Mouse (Mus musculus) forebrain, embryonic 10.5 days (tissue): Measurements from ENCODE around the gene Cep44. TPM values are rescaled to one million over a fixed set of nuclear protein-coding genes. Genes with fewer than 3 reads are reported as not detected.

Experiments used
- DNase-seq: peaks from one replicate; pipeline ENCODE4 v3.0.0-alpha.2; 2017; ENCODE audit warnings: low spot score; ENCODE audit errors: extremely low spot score
- H3K27ac ChIP-seq: fragments of 300-500 bp; sonication (generic); 2 replicates; pipeline ENCODE4 v1.5.1; 2016; ENCODE audit warnings: mild to moderate bottlenecking
- H3K27me3 ChIP-seq: fragments of 300-500 bp; sonication (generic); 2 replicates; pipeline ENCODE4 v1.6.1; 2016; ENCODE audit warnings: mild to moderate bottlenecking; ENCODE audit not compliant: poor library complexity, severe bottlenecking
- H3K36me3 ChIP-seq: fragments of 300-500 bp; sonication (generic); replicated peaks from 2 replicates; pipeline ENCODE4 v1.6.1; 2016; ENCODE audit warnings: mild to moderate bottlenecking, moderate library complexity
- H3K4me1 ChIP-seq: fragments of 300-500 bp; sonication (generic); 2 replicates; pipeline ENCODE4 v1.6.1; 2016
- H3K4me3 ChIP-seq: fragments of 300-500 bp; sonication (generic); 2 replicates; pipeline ENCODE4 v1.5.1; 2016; ENCODE audit warnings: mild to moderate bottlenecking, moderate library complexity
- H3K9me3 ChIP-seq: fragments of 300-500 bp; sonication (generic); 2 replicates; pipeline ENCODE4 v1.6.1; 2016; ENCODE audit warnings: mild to moderate bottlenecking, moderate library complexity
- WGBS: fragments of 180-500 bp; shearing (Covaris S2); methylation state at CpG from one replicate; pipeline ENCODE4 v1.1.7; 2016; 5-methylcytosine and 5-hydroxymethylcytosine counted together
- microRNA-seq: library from miRNA; unstranded; fragments of <30 nt; microRNA quantifications from one replicate; pipeline ENCODE4, GENCODE M21; 2017
- polyA plus RNA-seq: library from polyadenylated mRNA; unstranded; fragments of >200 nt; fragmentation: Nextera tagmentation; extraction: Ambion mirVana; gene quantifications from 2 replicates; pipeline ENCODE4 v1.2.1, GENCODE M21; 2016

Gene Cep44
- polyA plus RNA-seq, 1 experiment from 2014 or later, result 32.6 TPM

DNA sequence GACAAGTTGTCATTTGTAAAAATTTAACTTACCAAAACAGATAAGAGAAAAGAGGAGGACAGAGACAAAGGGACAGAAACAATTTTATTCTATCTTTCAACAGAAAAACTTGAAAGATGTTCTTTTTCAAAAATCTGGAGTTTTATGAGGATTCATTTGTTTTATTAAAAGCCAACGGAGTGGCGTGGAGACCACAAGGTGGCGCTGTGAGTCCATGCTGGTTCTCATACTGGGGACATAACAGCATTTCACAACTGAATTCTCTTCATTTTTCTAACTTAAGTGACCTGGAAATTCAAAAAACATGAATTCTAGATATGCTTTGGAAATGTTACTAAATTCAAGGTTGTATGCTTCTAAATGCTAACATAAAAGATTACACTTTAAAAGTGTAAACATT lies 20.5 kb downstream of the Cep44 start:
- Histone ChIP-seq H3K4me1 (no peaks in the 10 kb centered on the region), H3K9me3 (no peaks in the 10 kb centered on the region), H3K4me3 (no peak overlapping the region), H3K27me3 (no peaks in the 10 kb centered on the region), H3K27ac (no peak overlapping the region), H3K36me3 (peaks cover 14% of the 10 kb centered on the region)
- 9% methylated on average over 3 of the region's 3 CpGs for WGBS
- peak; percentile 39 for DNase-seq

DNA sequence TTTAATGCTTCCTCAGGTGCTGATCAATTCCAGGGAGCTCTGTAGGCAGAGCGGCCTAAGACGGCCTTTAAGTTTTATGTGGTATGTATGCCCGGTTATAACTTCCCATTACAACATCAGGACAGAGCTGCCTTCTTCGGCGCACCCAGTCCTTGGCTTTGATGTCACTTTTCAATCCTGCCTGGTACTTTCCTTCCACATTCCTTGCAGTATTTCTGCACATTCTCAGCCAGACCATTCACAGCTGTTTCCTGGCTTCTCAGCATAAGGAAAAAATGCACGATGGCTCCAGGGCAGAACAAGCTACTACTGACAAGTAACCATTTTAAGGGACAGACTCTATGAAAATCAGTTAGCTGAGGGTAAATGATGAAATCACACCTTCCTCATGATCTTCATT lies 22.0 kb downstream of the Cep44 start:
- no peak overlapping the region for H3K27ac ChIP-seq
- no peaks in the 10 kb centered on the region for H3K27me3 ChIP-seq
- H3K36me3 ChIP-seq, result peaks cover 13% of the 10 kb centered on the region
- 88% methylated on average over 6 of the region's 6 CpGs for WGBS
- H3K4me1 ChIP-seq, result no peaks in the 10 kb centered on the region
- DNase-seq, result no peak
- no peak overlapping the region for H3K4me3 ChIP-seq
- no peaks in the 10 kb centered on the region for H3K9me3 ChIP-seq

DNA sequence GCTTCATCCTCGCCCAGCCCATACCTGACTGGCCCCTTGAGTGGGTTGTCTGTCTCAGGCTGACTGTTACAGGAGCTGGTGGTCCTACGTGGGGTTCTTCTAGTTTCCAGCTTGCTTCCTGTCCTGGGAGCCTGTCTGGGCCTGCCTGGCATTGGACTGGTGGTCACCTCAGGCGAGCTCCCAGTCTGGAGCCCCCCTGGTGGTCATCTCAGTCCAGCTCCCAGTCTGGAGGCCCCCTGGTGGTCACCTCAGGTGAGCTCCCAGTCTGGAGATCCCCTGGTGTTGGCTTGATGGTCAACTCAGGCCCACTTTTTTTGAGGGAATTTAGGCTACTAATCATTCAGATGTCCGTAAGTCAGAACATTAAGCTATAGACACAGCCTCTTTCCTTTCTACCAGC lies 29.8 kb downstream of the Cep44 start:
- 83% methylated on average over 4 of the region's 4 CpGs for WGBS
- Histone ChIP-seq H3K4me1 (no peaks in the 10 kb centered on the region), H3K36me3 (no peaks in the 10 kb centered on the region), H3K9me3 (no peaks in the 10 kb centered on the region), H3K4me3 (no peak overlapping the region), H3K27me3 (no peaks in the 10 kb centered on the region), H3K27ac (no peak overlapping the region)
- DNase-seq, result no peak

DNA sequence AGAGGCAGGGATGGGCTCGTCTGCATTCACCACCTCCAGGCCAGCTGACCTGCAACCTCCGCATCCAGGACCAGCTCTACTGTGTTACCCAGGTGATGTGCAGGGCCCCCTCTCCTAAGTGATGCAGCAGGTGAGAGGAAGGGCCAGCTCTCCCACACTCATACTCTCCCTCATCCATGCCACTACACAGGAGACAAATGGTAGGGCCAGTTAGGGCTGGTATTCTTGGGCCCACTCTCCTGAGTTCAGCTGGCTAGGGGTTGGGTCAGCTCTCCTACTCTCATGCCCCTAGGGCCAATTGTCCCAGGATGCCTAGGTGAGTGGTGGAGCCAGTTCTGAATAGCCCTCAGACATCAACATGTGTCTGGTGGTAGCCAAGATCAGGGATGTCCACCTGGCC lies 30.6 kb downstream of the Cep44 start:
- H3K9me3 ChIP-seq, result no peaks in the 10 kb centered on the region
- H3K4me1 ChIP-seq, result no peaks in the 10 kb centered on the region
- no peak for DNase-seq
- H3K4me3 ChIP-seq, result no peak overlapping the region
- H3K36me3 ChIP-seq, result no peaks in the 10 kb centered on the region
- no peak overlapping the region for H3K27ac ChIP-seq
- H3K27me3 ChIP-seq, result no peaks in the 10 kb centered on the region
- 90% methylated on average over 2 of the region's 2 CpGs for whole genome bisulfite sequencing

DNA sequence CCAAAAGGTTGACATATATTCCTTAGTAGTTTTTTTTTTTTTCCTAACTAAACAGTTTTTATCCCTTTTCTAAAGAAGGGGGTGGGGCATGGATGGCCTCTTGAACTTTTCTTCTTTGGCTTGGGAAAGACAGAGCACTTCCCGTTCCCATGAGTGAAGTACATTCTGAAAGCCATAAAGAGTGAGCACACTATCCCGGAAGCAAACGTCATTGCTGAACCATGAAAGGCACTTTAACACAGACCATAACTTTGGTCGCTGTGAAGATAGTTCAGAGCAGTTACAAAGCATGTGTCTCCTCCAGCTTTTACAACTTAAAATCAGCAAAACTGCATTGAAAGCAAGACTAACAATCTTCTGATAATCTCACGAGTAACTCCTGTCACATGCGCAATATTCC lies 32.0 kb downstream of the Cep44 start:
- 86% methylated on average over 6 of the region's 6 CpGs for WGBS

DNA sequence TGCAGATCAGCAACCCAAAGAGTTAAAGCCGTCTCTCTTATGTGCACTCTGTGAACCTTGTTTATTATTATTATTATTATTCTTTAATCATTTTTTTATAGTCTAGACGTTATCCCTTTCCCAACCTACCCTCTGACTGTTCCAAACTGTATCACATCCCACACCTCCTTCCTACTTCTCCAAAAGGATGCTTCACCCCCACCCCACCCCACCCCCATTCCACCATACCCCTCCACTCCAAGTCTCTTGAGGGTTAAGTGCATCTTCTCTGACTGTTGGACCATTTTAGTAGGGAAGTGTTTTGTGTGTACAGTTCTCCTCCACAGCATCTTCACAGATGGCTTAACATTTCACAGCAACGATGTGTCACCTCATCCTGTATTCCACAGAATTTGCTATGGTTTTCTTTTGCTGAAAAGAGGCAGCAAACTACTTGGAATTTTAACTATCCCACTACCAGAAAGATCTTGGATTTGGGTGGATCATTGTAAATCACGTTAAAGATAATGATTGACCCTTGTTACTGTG lies 41.8 kb downstream of the Cep44 start:
- Histone ChIP-seq H3K27ac (no peak overlapping the region), H3K27me3 (no peaks in the 10 kb centered on the region), H3K4me1 (no peaks in the 10 kb centered on the region), H3K9me3 (no peaks in the 10 kb centered on the region), H3K36me3 (no peaks in the 10 kb centered on the region), H3K4me3 (no peak overlapping the region)
- 83% methylated on average over 4 of the region's 4 CpGs for WGBS
- DNase-seq, result no peak

More for the DNA sequence above, 32.0 kb downstream of the Cep44 start:
- no peak overlapping the region for H3K4me3 ChIP-seq
- no peaks in the 10 kb centered on the region for H3K9me3 ChIP-seq
- no peak overlapping the region for H3K27ac ChIP-seq
- H3K36me3 ChIP-seq, result no peaks in the 10 kb centered on the region
- no peaks in the 10 kb centered on the region for H3K27me3 ChIP-seq
- H3K4me1 ChIP-seq, result no peaks in the 10 kb centered on the region
- no peak for DNase-seq

DNA sequence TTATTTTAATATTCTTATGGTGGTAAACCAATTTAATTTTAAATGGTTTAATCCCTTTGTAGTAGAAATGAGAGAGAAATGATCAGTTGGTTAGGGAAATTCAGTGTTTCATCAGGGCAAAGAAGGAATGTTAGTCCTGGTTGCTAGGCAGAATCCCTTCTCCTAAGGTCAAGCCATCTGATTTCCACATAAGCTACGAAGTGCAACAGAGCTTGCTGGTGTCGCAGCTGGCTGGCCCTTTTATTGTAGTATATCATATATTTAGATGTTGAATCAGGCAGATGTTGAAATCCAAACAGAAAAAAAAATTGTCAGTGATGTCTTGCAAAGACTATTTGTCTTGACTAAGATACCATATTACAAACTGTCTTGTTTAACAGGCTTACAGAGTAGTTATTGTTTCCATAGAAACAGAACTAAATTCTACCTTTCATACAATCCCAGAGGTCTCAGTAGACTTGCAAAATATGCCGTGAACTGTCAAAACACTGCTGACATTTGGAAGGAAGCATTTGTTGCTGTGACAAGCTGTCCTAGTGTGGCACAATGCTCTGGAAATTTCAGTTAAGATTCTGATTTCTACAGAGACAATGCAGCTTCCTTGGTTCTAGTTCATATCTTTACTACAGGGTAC lies 42.4 kb downstream of the Cep44 start:
- Histone ChIP-seq H3K4me1 (no peaks in the 10 kb centered on the region), H3K27ac (no peak overlapping the region), H3K4me3 (no peak overlapping the region), H3K27me3 (no peaks in the 10 kb centered on the region), H3K36me3 (no peaks in the 10 kb centered on the region), H3K9me3 (no peaks in the 10 kb centered on the region)
- WGBS, result 88% methylated on average over 3 of the region's 3 CpGs
- DNase-seq, result no peak

DNA sequence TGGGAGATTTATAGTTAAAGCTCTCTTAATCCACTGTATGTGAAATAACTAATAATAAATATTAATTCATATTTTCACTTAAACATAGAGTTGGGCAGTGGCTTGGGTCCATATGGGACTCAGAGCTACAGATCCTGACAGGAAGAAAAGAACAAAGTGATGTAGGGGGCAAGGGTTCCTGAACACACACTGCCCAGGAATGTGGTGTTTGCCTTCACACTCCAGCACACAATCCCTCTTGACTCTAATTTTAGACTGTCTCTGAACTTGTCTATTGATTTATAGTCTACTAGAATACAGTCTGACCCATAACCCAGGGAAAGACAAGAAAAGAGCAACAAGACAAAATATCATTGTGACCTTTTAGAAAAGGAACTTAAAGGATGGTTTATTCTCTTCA lies 48.9 kb downstream of the Cep44 start:
- H3K27me3 ChIP-seq, result no peaks in the 10 kb centered on the region
- no peak overlapping the region for H3K27ac ChIP-seq
- DNase-seq, result no peak

DNA sequence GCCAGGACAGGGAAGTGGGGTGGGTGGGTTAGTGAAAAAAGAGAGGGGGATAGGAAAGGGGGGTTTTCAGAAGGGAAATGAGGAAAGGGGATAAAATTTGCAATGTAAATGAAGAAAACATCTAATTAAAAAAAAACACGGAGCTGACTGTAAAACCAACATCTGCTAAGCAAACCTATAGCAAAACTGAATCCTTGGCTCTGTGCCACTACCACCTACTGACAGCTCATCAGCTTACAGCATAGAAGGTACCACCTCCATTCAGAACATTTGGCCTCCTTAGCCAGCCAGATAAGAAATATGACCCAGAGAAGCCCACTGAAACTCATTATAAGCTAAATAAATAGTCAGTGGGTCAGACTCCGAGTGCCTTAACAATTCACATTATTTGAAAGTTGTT lies 61.4 kb downstream of the Cep44 start:
- Histone ChIP-seq H3K36me3 (no peaks in the 10 kb centered on the region), H3K27me3 (no peaks in the 10 kb centered on the region), H3K9me3 (no peaks in the 10 kb centered on the region), H3K4me1 (no peaks in the 10 kb centered on the region), H3K27ac (no peak overlapping the region), H3K4me3 (no peak overlapping the region)
- 62% methylated on average over 2 of the region's 2 CpGs for WGBS
- no peak for DNase-seq

More for the DNA sequence above, 48.9 kb downstream of the Cep44 start:
- no peak overlapping the region for H3K4me3 ChIP-seq
- no peaks in the 10 kb centered on the region for H3K36me3 ChIP-seq
- H3K9me3 ChIP-seq, result no peaks in the 10 kb centered on the region
- no peaks in the 10 kb centered on the region for H3K4me1 ChIP-seq

DNA sequence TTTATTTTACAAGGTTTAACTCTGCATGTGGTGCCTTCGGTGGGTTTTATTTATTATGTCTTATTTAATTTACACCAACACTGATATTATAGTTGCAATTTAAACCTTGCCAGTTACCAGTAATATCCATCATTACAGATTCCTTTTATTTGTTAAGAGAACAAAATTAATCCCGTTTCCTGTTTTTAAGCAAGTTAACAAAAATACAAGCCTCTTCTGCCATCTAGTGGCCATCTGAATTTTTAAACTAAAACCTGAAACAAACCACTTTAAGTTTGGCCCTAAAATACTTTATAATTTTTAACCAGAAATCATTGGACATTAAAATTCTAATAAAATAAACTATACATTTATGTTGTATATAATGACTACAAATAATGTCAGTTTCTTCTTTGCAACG lies 64.8 kb downstream of the Cep44 start:
- Histone ChIP-seq H3K27ac (no peak overlapping the region), H3K36me3 (no peaks in the 10 kb centered on the region), H3K9me3 (no peaks in the 10 kb centered on the region), H3K4me1 (no peaks in the 10 kb centered on the region), H3K27me3 (no peaks in the 10 kb centered on the region), H3K4me3 (no peak overlapping the region)
- no peak for DNase-seq
- WGBS, result 49% methylated on average over 3 of the region's 3 CpGs

Small RNAs within 50 kb of the gene (microRNA-seq; reads per million reads assigned to microRNA genes)
- gene Gm25992, result not detected

Other genes with a start within 250 kb of the Cep44 start
- 23.6 and 28.8 TPM in 2 replicates for gene Fbxo8, start within 50 bp of the Cep44 start, polyA plus RNA-seq